Mouse (Mus musculus) inflammation-experienced regulatory T-cells, adult 6 months (primary cell): ENCODE measurements around the gene Ntn3. TPM values are rescaled to one million over a fixed set of nuclear protein-coding genes. Genes with fewer than 3 reads are reported as not detected.

Source experiments
- polyA plus RNA-seq, 3 experiments: library from polyadenylated mRNA; unstranded; fragments of 100-300 nt; shearing (Covaris generic); gene quantifications; one replicate each; pipeline ENCODE4 v1.2.1; 2017

The Ntn3 gene
- polyA plus RNA-seq, 3 experiments from 2014 or later: not detected

Other genes with a start within 250 kb of the Ntn3 start
- 1 to 10 TPM in 1 of 3 experiments, not detected in 2; 2.4 TPM for gene Prss30, start 229.0 kb downstream of the Ntn3 start, polyA plus RNA-seq
- gene Prss22, start 211.4 kb downstream of the Ntn3 start, polyA plus RNA-seq: not detected
- gene Prss27, start 171.4 kb downstream of the Ntn3 start, polyA plus RNA-seq: under 1 TPM in 1 of 3 experiments, not detected in 2; 0.36 TPM
- 1 to 10 TPM; 4.3 to 6.5 (median 6.3) TPM for gene Kctd5, start 136.0 kb downstream of the Ntn3 start, polyA plus RNA-seq
- gene Pdpk1, start 58.6 kb downstream of the Ntn3 start, polyA plus RNA-seq: 10 to 100 TPM; 34.1 to 47.4 (median 39.7) TPM
- gene Amdhd2, start 45.8 kb downstream of the Ntn3 start, polyA plus RNA-seq: 10 to 100 TPM; 21.6 to 30.0 (median 29.7) TPM
- gene Atp6v0c, start 39.8 kb downstream of the Ntn3 start, polyA plus RNA-seq: 100 to 1,000 TPM; 164 to 208 (median 177) TPM
- 1 to 10 TPM in 2 of 3 experiments, under 1 TPM in 1; 0.66 to 1.4 (median 1.0) TPM for gene Tbc1d24, start 4.0 kb downstream of the Ntn3 start, polyA plus RNA-seq
- 1 to 10 TPM; 7.2 to 9.5 (median 9.1) TPM for gene Tedc2, start 11.3 kb upstream of the Ntn3 start, polyA plus RNA-seq
- gene Ccnf, start 42.0 kb upstream of the Ntn3 start, polyA plus RNA-seq: 10 to 100 TPM in 1 of 3 experiments, 1 to 10 TPM in 2; 3.4 to 43.6 (median 6.3) TPM
- gene Abca17, start 141.5 kb upstream of the Ntn3 start, polyA plus RNA-seq: not detected
- 10 to 100 TPM; 17.8 to 31.2 (median 26.3) TPM for gene Abca3, start 142.4 kb upstream of the Ntn3 start, polyA plus RNA-seq
- 100 to 1,000 TPM; 118 to 138 (median 130) TPM for gene Rnps1, start 205.0 kb upstream of the Ntn3 start, polyA plus RNA-seq
- 10 to 100 TPM; 52.4 to 61.7 (median 59.7) TPM for gene Eci1, start 217.1 kb upstream of the Ntn3 start, polyA plus RNA-seq
- 1 to 10 TPM; 2.9 to 6.5 (median 4.8) TPM for gene Dnase1l2, start 233.6 kb upstream of the Ntn3 start, polyA plus RNA-seq